Mouse (Mus musculus) C2C12 (cell line): ENCODE data around the gene Gk2. TPM values are rescaled to one million over a fixed set of nuclear protein-coding genes. Genes with fewer than 3 reads are reported as not detected.

Experiments
- H3K27me3 ChIP-seq: one replicate; pipeline ENCODE4 v1.6.1; 2011; ENCODE audit not compliant: control insufficient read depth, insufficient read depth, insufficient read length
- H3K36me3 ChIP-seq: one replicate; pipeline ENCODE4 v1.6.1; 2011; ENCODE audit not compliant: control insufficient read depth, insufficient read depth
- H3K4me3 ChIP-seq: one replicate; pipeline ENCODE4 v1.5.1; 2011; ENCODE audit warnings: mild to moderate bottlenecking, control low read depth; ENCODE audit not compliant: poor library complexity, insufficient read depth, severe bottlenecking
- H3K79me2 ChIP-seq: one replicate; pipeline ENCODE4 v1.6.1; 2011; ENCODE audit not compliant: control insufficient read depth, insufficient read depth
- H3K79me3 ChIP-seq: one replicate; pipeline ENCODE4 v1.6.1; 2011; ENCODE audit warnings: low read depth, control low read depth
- H3ac ChIP-seq: one replicate; pipeline ENCODE3; 2011; ENCODE audit warnings: low read depth; ENCODE audit not compliant: control insufficient read depth, insufficient read length
- CEBPB ChIP-seq: IDR thresholded peaks from one replicate; pipeline ENCODE4 v1.6.1; 2011; ENCODE audit warnings: low read depth, mild to moderate bottlenecking, control low read depth, moderate library complexity
- CTCF ChIP-seq: IDR thresholded peaks from one replicate; pipeline ENCODE4 v1.5.1; 2011; ENCODE audit not compliant: control insufficient read depth, insufficient read depth, insufficient read length
- FOSL1 ChIP-seq: IDR thresholded peaks from one replicate; pipeline ENCODE4 v1.8.0; 2011; ENCODE audit warnings: mild to moderate bottlenecking, low read length; ENCODE audit not compliant: poor library complexity, insufficient read depth, severe bottlenecking
- MAX ChIP-seq: IDR thresholded peaks from one replicate; pipeline ENCODE4 v1.6.1; 2011; ENCODE audit warnings: mild to moderate bottlenecking, control low read depth
- MYOD1 ChIP-seq: IDR thresholded peaks from one replicate; pipeline ENCODE4 v1.6.1; 2011; ENCODE audit warnings: low read depth; ENCODE audit not compliant: control insufficient read depth, insufficient read length
- MYOG ChIP-seq: IDR thresholded peaks from one replicate; pipeline ENCODE4 v1.6.1; 2011; ENCODE audit not compliant: control insufficient read depth, insufficient read length; ENCODE audit errors: extremely low read depth
- USF1 ChIP-seq: IDR thresholded peaks from one replicate; pipeline ENCODE4 v1.6.1; 2011; ENCODE audit warnings: low read depth, mild to moderate bottlenecking, control low read depth, moderate library complexity
- long read RNA-seq, 2 experiments: library from polyadenylated mRNA; unstranded; transcript quantifications; one replicate each; pipeline ENCODE4 v2.0.0; 2019 to 2020
- polyA plus RNA-seq: library from polyadenylated mRNA; unstranded; fragments of >200 nt; fragmentation: generic; extraction: Trizol; gene quantifications from one replicate; pipeline ENCODE4 v1.2.1, GENCODE M21; 2012; ENCODE audit warnings: missing spikeins

Gene Gk2
- not detected for polyA plus RNA-seq
- long read RNA-seq, experiment 1: 0 reads
- long read RNA-seq, experiment 2: 0 reads

DNA sequence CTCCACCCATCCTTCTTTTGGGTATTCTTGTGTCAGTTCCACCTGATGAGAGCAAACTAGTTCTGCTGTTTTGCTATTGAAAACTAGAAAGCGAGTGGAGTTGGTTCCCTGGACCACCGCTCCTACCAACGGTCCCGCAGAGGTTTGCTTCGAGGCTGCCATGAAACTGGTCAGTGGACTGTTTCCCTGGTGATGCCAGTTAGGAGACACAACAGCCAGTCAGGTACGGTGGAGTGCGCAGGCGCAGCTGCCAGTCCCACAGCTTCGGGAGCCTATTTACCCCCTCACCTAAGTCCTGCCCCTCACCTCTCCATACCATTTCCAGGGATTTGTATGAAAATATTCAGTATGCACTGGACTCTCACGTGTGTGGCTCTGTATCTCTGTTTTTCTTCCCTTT lies at the start of gene Gk2:
Gene Gk2 (minus strand): TSS at position 206 of the 400 bp plus-strand sequence.
- no peak for TF ChIP-seq CTCF
- TF ChIP-seq MAX: no peak
- no peak for TF ChIP-seq MYOG
- TF ChIP-seq USF1: no peak
- TF ChIP-seq MYOD1: no peak
- no peak for TF ChIP-seq CEBPB
- no peak for TF ChIP-seq FOSL1

GRCm38 (mm10) chr5:97498041-97498440 lies 41.2 kb upstream of the Gk2 start:
- Histone ChIP-seq H3K79me3 (no peaks in the 10 kb centered on the region), H3ac (no peak overlapping the region), H3K36me3 (no peaks in the 10 kb centered on the region), H3K27me3 (no peaks in the 10 kb centered on the region), H3K4me3 (no peak overlapping the region), H3K79me2 (no peaks in the 10 kb centered on the region)
- TF ChIP-seq MYOD1 (no peak), MAX (no peak), MYOG (no peak), CTCF (no peak), FOSL1 (no peak), USF1 (no peak), CEBPB (no peak)

More for the DNA sequence above, at the start of gene Gk2:
- H3K27me3 ChIP-seq: no peaks in the 10 kb centered on the region
- no peaks in the 10 kb centered on the region for H3K79me2 ChIP-seq
- H3K79me3 ChIP-seq: no peaks in the 10 kb centered on the region
- no peaks in the 10 kb centered on the region for H3K36me3 ChIP-seq
- no peak within 1 kb of the TSS for H3ac ChIP-seq
- H3K4me3 ChIP-seq: no peak within 1 kb of the TSS

- Histone ChIP-seq H3K79me2 (no peaks in the 10 kb centered on the region), H3K27me3 (no peaks in the 10 kb centered on the region), H3K36me3 (no peaks in the 10 kb centered on the region), H3K4me3 (no peak overlapping the region), H3K79me3 (no peaks in the 10 kb centered on the region), H3ac (no peak overlapping the region)
- TF ChIP-seq CEBPB: no peak
- TF ChIP-seq FOSL1: no peak
- no peak for TF ChIP-seq MAX
- no peak for TF ChIP-seq MYOG
- no peak for TF ChIP-seq MYOD1
- TF ChIP-seq CTCF: no peak
- TF ChIP-seq USF1: no peak
Observed at GRCm38 (mm10) chr5:97495488-97496092, 38.8 kb upstream of the Gk2 start.

DNA sequence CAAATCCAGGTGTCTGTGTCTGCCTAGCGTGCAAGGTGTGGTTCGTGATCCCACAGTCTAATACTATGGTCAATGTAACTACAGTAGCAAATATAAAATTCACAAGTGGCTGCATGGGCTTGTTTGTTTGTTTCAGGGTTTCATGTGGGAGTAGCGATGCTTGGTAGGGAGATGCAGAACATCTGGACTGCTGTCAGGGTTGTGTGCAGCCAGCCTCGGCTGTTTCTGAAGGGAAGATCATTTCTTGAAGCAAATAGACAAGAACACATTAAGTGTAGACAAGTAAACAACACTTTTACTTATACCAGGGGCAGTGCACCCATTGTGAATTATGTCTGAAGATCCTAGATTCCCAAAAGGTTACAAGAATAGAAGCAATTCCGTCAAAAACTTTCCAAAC lies 36.6 kb upstream of the Gk2 start:
- TF ChIP-seq CTCF (no peak), CEBPB (no peak), MYOD1 (no peak), MAX (no peak), FOSL1 (no peak), USF1 (no peak), MYOG (no peak)
- Histone ChIP-seq H3K79me3 (no peaks in the 10 kb centered on the region), H3K36me3 (no peaks in the 10 kb centered on the region), H3ac (no peak overlapping the region), H3K27me3 (no peaks in the 10 kb centered on the region), H3K79me2 (no peaks in the 10 kb centered on the region), H3K4me3 (no peak overlapping the region)

DNA sequence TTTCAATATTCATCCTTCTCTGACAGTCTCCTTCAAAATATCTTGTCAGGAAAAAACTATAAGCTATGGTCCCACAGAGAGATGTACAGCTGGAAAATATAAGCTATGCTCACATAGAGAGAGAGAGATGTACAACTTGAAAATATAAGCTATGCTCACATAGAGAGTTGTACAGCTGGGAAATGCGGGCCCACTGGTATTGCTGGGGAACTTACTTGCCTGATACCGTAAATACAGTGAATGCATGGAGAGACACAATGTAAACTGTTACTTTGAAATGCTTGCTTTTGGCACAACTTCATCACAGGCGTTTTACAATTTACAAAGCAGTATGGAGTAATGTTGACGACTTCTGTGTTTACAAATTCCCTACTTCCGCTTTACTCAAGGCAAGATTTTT lies 29.3 kb upstream of the Gk2 start:
- H3K36me3 ChIP-seq: no peaks in the 10 kb centered on the region
- TF ChIP-seq CEBPB (no peak), MYOG (no peak), MAX (no peak)
- H3K27me3 ChIP-seq: no peaks in the 10 kb centered on the region
- no peak overlapping the region for H3ac ChIP-seq
- no peak overlapping the region for H3K4me3 ChIP-seq
- no peaks in the 10 kb centered on the region for H3K79me2 ChIP-seq
- H3K79me3 ChIP-seq: no peaks in the 10 kb centered on the region

DNA sequence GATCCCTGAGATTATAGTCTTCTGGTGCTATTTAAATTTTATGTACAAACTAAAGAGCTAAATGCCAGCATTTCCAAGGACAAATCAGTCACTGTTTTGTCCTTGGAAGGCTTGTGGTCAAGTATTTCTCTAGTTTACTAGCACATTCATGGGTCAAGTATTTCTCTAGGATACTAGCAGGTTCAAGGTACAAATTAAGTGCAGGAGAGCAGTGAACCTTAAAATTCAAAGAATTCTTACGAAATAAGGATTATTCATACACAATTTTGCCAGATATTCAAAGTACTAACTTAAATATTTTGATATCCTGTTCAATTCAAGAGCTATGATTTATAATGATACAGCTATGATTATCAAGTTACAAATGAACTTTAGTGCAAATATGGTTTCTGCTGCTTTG lies 23.2 kb upstream of the Gk2 start:
- TF ChIP-seq MAX (no peak), CTCF (no peak), CEBPB (no peak), FOSL1 (no peak), MYOD1 (no peak), MYOG (no peak), USF1 (no peak)
- H3K27me3 ChIP-seq: no peaks in the 10 kb centered on the region
- H3K79me3 ChIP-seq: no peaks in the 10 kb centered on the region
- H3K79me2 ChIP-seq: no peaks in the 10 kb centered on the region
- no peak overlapping the region for H3K4me3 ChIP-seq
- no peaks in the 10 kb centered on the region for H3K36me3 ChIP-seq
- H3ac ChIP-seq: no peak overlapping the region
